Mouse (Mus musculus) inflammation-experienced regulatory T-cells, adult 6 months (primary cell): ENCODE data around the gene Tpo. TPM values are rescaled to one million over a fixed set of nuclear protein-coding genes. Genes with fewer than 3 reads are reported as not detected.

ENCODE experiments used
- ATAC-seq: one replicate; pipeline ENCODE4 v1.8.0; 2017
- polyA plus RNA-seq, 3 experiments: library from polyadenylated mRNA; unstranded; fragments of 100-300 nt; shearing (Covaris generic); gene quantifications; one replicate each; pipeline ENCODE4 v1.2.1; 2017

Gene Tpo
- polyA plus RNA-seq, 3 experiments from 2014 or later, result not detected

DNA sequence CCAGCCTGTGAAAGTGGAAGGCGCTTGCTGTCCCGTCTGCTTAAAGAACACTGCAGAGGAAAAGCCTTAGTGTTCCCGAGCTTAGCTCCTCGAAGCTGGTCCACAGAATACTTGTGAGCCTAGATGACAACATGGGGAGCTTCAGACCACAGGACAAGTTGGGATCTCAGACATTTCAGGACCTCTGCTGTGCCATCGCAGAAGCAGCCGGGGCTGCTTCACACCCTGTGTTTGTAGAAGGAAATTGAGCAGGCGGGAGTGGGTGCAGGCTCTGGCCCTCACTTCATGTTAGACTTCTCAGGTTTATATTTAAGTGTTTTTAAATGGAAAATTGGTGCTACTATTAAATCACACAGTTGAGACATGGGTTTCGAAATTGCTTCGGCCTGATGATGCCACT lies 116.9 kb downstream of the Tpo start:
- ATAC-seq, result no peak

DNA sequence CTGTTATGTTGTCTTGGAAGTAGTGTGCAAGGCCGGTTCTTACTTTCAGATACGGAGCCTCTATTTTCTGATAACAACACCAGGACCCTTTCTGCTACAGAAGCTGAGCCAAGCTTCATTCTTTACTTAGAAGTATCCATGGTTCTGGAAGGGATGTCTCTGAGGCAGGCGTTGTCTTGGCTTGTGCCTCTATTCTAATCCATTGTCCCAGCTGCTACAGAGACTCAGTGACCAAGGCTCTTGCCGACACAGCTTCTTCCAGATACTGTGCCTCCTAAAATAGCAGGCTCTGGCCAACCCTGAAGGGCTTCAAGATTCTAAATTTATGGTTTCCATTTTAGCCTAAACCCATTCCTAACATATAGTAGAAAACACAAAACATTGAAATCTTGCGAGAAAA lies 123.7 kb downstream of the Tpo start:
- no peak for ATAC-seq

DNA sequence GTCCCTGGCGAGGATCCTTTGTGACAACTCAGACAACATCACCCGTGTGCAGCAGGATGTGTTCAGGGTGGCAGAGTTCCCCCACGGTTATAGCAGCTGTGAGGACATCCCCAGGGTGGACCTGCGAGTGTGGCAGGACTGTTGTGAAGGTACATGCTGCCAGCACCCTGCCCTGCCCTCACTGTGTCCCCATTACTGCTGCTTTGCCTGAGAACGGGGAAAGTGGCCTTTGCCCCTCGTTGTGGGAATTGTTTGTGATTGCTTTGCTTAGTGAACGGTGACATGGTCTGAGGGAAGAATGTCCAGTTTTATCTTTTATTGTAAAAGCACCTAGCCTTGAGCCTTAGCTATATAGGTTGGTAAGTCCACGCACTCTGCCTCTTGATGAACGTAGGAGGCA lies 125.8 kb downstream of the Tpo start:
- ATAC-seq, result no peak

Other genes with a start within 250 kb of the Tpo start
- not detected for gene Pxdn, start 195.0 kb downstream of the Tpo start, polyA plus RNA-seq
- gene Sntg2, start 240.8 kb upstream of the Tpo start, polyA plus RNA-seq, result not detected